Mouse (Mus musculus) liver, adult 2 months (tissue): ENCODE measurements around the gene Cacng1.

Experiments used
- CTCF ChIP-seq: fragments of 200-500 bp; IDR thresholded peaks from 2 replicates; pipeline ENCODE4 v1.5.1; 2011; ENCODE audit warnings: low read depth, low read length, control low read depth
- POLR2A ChIP-seq: fragments of 200-500 bp; IDR thresholded peaks from 2 replicates; pipeline ENCODE4 v1.6.1; 2011; ENCODE audit warnings: low read length, control low read depth; ENCODE audit not compliant: insufficient read depth; ENCODE audit errors: extremely low read depth

DNA sequence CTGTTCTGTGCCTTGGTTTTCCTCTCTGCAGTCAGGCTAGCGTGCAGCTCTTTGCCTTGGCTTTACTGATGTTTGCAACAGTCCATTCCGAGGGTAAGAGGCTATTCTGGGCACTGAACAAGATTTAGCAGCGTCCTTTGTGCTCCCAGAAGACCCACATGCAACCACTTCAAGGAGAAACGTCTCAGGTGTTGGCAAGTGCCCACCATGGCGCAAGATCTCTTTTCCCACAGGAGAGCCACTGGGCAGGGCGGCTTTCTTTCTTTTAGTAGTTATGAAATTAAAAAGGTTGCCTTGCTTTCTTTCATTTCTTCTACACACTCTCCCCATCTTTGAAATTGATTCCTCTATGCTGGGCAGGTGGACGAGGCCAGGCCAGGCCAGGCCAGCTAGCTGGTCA, 12.8 kb upstream of the Cacng1 start:
- TF ChIP-seq POLR2A, result no peak
- no peak for TF ChIP-seq CTCF
